Mouse (Mus musculus) cerebellum, adult 11 months (tissue): ENCODE results near the gene Rundc3a.
"Not testable (repeated sequence)": the region's sequence is repeated elsewhere in the genome, so short reads cannot be mapped to it uniquely, and the experiment has no call there.

Source experiments
- DNase-seq: peaks from one replicate; pipeline ENCODE4 v3.0.0; 2022

Rundc3a gene

DNA sequence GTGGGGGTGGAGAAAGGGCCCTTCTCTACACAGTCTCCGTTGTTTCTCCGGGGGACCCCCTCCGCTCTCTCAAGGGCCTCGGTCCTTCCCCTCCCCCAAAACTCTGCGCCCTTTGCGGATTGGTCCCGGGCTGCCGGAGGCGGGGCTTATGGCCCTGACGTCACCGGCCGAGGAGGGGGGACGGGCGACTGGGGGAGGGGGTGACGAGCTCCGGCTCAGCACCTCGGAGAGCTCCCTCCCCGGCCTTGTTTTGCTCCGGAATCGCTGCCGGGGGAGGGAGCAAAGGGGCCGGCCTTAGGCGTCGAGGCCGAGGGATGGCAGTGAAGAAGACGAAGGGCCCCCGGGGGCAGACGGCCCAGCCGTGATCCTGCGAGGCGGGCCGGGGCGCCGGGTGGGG, at the start of gene Rundc3a:
TSS of gene Rundc3a (plus strand) at position 166 of the 397 bp plus-strand sequence.
- DNase-seq: peak; percentile 98

DNA sequence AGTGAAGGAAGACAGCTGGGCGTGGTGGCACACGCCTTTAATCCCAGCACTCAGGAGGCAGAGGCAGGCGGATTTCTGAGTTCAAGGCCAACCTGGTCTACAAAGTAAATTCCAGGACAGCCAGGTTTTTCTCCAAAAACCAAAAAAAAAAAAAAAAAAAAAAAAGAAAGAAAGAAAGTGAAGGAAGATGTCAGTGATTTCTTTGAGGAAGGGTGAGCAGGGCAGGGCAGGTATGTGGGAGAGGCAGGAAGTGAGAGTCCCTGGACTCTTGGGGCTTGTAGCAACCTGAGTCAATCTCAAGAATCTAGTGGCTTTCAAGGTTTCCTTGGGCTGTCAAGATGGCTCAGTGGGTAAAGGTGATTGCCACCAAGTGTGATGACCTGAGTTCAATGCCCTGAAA, 48.7 kb upstream of the Rundc3a start:
- DNase-seq: no peak

DNA sequence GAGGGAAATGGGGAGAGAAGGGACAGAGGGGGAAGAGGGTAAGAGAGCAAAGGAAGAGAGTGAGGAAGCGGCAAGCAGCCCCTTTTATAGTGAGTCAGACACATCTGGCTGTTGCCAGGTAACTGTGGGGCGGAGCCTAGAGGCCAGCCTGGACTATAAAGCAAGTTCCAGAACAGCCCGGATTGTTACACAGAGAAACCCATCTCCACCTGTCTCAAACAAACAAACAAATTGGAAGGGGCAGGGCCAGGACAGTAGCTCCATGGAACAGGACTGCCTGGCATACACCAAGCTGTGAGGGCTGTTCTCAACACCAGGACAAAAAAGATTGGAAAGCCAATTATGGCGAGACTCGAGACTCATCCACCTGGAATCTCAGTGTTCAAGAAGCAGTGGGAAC, 46.3 kb upstream of the Rundc3a start:
- DNase-seq: no peak

DNA sequence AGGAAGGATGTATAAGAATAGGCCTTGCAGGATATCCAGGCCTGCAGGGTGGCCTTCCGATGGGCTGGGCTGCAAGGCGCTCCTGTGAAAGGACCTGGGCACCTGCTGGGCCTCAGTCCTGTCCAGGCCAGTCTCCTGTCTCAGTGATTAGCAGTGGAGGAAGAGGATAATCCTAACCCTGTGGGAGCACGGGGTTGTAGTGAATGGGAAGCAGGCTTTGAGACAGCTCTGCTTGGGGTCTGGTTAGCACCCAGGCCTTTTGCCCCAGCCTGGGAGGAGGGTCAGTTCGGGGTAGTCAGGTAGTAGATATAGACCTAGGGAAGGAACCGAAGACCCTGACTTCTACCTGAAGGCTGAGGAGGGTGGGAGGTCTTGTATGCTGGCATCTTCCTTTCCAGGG, 45.5 kb upstream of the Rundc3a start:
- DNase-seq: no peak

DNA sequence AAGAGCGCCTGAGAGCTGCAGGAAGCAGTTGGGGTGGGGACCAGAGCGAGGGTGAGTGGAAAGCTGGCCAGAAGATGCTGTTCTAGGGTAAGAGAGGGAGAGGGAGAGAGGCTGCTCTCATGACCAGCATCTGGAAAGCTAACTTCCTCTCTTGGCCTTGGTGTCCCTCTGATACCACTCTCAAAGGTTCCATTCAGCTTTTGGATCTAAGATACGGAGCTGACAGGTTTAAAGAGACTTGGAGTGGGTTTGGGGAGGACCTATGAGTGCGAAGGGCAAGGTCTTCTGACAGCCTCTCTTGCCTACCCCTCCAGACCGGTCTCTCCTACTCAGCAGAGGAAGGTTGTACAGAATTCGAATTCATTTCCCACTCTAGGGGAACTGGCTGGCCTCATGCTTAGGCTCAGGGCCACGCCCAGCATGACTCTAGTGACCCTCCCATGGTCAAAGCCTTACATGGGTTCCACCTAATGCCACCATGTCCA, 45.1 kb upstream of the Rundc3a start:
- DNase-seq: no peak

DNA sequence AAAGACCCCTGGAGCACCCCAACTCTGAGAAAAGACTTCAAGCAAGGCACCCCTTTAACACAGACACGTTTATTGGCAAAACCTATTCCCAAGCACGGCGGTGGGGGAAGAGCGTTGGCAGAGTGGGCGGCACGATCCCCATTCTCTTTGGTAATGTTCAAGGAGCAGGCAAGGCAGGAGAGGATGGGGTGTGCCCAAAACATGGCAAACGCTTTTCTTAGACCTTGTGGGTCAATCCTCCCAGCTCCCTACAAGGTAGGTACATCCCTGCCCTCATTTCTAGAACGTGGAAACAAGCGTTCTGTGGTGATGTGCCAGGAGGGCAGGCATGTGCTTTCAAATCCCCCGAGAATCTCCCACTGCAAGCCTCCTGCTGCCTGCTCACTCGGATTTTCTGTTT, 44.4 kb upstream of the Rundc3a start:
- no peak for DNase-seq

DNA sequence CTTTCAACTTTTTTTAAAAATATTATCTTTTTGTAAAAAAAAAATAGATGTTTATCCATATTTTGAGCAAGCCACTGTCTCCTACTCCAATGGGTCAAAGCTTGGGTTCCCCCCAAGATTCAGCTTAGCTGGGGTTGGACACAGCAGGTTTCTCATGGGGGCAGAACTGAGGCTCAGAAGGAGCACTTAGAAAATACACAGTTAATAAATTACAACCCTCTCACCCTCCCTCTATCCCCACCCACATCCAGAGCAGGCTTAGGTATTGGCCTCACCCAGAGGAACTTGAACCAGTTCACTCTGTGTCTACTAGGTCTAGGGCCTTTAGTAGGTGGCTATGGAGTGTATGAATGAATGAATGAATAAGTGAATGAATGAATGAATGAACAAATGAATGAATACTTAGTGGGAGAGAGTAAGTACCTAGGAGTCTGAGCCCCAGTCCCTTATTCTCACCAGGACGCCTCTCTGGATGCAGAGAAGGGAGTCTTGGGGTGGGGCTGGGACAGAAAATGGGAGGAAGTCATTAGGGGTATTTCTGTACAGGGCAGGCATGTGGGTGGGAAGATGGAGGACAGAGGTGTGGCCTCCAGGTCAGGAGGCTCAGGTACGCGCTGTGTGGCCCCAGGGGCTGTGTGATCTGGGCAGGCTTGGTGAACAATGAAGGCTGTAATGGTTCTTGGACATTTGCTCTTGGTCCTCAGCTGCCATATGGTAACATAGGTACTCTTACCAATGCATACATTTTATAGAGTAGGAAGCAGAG, 43.8 kb upstream of the Rundc3a start:
- DNase-seq: no peak

DNA sequence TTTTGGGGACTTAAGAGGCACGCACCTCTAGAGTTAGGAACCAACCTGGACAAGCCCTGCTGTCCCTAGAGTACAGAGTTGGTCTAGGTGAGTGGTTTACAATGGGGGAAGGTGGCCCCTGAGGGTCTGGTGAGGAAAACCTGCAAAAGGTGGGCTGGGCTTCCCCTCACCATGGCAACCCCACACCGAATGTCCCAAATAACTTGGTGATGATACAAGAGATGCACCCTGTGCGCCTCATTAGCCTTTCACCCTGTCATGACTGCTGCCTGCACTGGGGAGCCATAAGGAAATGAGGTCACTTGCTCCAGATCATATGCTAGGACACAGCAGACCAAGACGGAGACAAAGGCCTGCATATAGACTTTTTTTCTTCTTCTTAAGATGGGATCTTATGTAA, 42.8 kb upstream of the Rundc3a start:
- no peak for DNase-seq

DNA sequence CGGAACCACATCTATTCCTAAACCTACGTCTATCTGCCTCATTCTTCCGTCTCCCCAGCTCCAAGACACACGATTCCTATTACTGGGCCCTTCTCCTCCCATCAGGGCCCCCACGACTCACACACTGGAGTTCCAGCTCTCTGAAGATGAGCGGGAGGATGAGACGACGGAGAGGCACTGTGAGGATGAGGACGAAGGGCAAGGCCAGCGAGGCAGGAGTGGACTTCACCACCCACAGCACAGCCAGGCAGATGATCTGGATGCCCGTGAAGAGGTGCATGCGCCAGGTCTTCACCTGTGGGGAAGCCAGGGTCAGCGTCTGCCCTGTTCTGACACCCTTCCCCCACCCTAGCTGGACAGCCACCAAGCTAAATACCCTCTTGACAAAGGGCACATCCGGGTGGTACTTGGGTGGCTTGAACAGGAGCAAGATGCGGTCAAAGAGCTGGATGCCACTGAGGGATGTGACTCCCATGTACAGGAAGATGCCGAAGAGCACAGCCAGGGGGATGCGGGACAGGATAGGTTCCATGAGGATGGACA, 42.2 kb upstream of the Rundc3a start:
- DNase-seq: no peak

DNA sequence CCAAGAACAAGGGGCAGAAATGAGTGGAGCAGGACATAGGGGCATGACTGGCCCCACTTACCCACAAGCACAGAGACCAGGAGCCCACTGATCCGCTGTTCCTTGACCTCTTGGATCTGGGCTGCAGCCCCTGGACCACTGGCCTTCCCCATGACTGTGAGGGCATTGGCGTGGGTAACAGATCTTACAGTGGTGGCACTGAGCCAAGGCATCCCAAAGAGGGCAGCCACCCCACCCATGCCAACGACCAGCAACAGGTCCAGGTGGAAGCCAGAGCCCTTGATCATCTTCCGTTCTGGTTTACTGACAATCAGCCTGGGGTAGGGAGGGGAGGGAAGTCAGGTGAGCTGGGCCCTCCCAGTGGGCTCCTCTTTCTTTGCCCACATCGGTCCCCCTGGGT, 40.8 kb upstream of the Rundc3a start:
- peak; percentile 42 for DNase-seq

DNA sequence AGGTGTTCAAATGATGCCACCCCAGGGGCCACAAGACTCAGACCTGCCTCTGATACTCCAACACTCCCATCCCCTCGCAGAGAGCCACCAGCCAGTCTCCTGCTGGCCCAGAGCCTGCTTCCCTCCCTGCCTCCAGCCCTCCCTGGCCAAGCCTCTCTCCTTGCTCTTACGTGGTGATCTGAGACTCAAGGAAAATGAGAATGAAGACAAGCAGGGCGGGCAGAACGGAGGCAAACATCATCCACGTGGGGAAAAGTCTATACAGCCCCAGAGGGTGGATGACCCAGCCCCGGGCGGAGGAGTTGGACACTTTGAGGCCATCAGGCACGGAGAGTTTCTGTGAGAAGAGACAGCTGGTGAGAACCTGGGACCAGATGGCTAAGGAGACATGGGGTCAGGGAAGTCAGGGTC, 40.2 kb upstream of the Rundc3a start:
- peak; percentile 67 for DNase-seq

DNA sequence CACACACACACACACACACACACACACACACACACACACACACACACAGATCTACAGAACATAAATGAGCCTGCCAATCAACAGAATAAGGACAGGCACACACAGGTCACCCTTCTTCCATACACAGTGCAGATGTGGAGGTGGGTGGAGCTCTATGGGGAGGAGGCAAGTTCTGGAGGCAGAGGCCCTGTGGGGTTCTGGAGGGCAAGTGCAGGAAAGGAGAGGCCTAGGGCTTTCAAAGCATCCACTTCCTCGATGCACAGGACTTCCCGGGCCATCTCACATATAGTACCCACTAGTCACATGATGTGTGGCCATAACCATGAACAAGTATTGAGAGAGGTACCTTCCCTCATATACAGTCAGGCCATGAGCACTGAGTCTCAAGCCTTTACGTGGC, 37.7 kb upstream of the Rundc3a start:
- DNase-seq: no peak

DNA sequence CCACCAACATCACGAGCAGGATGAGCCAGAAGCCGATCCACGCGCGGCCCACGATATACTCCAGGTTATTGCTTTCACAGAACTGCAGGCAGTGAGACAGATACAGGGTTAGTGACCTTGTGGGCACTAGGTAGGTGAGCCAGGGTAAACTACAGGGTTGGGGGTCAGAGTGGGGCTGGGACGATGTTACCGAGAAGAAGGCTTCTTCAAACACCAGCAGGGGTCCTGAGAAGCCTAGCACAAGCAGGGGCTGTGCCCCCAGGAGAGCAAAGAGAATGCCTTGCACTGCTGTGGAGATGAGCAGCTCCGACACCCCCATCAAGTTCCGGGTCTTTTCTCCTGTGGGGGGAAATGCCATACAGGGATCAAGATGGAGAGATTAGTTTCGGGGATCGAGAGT, 37.0 kb upstream of the Rundc3a start:
- no peak for DNase-seq

DNA sequence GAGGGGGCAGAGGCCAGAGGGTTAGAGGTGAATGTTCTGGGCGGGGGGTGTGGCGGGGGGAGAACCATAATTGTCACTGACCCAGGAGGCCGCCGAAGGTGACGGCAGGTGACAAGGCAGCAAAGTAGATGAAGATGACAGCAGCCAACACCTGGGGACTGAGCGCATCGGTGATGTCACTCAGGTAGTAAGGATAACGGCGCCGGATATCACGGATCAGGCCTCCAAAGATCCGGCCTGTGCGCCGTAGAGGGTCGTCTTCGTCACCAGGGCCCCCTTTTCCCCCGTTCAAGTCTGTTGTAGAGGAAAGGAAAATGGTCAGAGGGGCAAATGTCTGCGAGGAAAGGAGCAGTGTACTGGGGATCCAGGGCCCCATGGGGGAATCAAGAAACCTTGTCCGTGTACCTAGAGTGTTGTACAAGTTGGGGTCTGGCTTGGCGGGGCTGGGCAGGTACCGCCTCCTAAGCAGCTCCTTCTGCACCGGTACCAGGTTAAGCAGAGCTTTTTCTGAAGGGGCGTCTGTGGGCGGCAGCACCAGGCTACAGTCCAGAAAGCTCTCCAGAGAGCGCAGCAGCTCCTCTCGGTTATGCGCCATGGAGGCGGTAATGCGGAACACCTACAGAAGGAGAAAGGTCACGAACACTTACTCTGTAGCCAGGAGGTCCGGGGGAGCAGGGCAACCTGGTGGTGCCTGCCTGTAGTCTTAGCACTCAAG, 36.4 kb upstream of the Rundc3a start:
- DNase-seq: no peak

DNA sequence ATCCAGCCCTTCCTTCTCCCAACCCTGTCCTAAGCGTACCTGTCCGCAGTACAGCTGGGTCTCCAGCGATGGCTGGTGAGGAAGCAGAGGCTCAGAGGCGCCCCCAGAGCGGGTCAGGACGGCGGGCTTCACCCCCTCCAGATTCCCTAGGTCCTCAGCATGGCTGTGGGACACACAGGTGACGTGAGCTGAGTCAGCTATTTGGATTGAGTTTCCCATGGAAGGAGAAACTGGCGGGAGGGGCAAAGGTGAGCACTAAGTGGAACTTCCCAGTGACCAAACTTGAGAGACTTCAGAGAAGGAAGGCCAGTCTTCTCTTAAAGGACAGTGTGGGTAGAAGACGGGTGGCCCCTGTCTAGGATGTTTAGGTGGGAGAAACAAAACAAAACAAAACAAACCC, 34.8 kb upstream of the Rundc3a start:
- no peak for DNase-seq

DNA sequence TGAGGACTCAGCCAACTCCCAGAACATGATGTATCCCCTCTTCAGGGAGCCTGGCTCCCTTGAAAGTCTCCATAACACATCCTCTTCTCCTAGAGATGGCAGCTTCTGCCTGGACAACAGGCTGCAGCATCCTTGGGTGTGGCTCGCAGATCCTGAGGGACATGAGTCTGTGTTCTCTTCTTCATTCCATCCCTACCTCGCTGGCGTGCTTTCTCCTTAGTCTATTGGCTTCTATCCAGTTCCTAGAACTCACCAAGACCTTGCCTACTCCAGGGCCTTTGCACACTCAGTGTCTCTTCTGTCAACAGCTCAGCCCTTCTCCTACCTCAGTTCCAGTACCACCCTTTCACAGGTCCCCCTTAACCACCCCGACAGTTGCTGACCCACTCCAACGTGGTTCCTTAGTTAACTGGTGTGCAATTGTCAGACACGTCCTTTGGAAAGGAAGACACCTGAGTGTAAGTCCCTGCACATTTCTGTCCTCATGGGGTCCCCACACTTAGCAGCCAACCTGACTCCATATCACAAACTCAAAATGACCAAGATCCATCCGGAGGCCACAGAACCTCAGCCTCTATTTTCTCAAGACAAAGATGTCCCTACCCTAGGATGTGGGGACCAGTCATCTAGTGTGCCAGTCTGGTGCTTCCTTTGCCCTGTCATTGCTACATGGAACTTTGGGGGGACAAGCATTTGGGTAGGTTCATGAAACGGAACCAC, 31.3 kb upstream of the Rundc3a start:
- no peak for DNase-seq

DNA sequence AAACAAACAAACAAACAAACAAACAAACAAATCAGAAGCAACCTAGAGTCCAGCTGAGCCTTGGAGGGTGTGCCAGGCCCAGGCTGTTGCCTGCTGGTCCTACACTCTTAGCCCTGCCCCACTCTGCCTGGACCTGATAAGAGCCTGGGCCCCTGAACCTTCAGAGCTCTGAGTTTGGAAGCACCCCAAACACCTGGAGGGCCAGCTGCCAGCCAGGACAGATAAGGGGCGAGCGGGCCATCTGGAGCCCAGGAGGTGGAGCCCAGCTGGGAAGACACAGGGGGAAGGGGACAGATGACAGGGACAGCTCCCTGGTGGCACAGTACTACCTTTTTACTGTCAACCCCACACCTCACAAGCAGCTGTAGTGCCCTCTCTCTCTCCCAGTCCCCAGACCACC, 29.6 kb upstream of the Rundc3a start:
- DNase-seq: no peak

DNA sequence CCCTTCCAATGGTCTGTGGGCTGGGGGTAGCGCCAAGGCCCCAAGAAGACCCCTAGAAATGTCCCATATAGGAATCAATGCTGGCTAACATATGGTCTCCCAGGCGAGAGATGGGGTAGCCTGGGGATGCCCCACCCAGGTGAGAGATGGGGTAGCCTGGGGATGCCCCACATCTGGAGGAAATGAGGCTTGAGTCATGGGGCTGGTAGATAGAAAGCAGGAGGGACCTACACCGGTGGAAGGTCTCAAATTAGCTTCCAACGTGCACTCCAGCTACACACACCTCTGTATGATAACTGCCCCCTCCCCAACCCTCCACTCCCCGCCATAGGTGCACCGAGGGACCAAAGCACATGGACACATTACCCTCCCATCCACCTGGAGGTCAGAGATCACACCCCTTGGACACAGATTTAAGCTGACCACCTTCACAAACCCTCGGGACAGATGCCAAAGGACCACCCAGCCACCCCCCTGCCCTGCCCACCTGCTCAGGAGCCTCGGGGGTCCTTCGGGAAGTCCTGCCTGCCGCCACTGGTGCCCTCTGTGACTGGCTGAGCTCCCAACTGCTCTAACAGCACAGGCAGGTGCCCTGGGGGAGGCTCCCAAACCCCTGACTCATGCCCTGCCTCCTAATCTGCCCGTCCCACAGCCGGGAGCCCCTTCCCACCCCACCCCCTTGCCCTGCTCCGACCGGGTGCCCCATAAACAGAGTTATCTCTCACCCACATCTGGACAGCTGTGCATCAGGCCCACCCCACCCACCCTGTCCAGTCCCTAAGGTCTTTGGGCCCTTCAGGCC, 28.4 kb upstream of the Rundc3a start:
- DNase-seq: no peak

DNA sequence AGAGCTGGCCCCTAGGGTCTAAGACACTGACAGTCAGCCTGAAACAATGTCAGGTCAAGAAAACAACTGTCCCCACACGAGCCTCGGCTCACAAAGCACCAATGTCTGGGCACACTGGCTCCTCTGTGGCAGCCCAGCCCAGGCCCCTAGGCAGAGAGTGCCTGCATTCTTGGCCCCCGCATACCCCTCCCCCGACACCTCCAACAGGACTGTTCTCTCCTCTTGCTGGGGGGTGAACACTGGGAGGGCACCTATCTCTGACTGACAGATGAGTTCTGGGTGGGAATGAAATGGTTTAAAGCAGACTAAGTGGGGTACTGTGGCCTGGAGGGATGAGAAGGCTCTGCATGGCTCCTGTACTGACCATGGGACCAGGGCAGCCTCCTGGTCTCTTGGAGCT, 27.5 kb upstream of the Rundc3a start:
- no peak for DNase-seq

DNA sequence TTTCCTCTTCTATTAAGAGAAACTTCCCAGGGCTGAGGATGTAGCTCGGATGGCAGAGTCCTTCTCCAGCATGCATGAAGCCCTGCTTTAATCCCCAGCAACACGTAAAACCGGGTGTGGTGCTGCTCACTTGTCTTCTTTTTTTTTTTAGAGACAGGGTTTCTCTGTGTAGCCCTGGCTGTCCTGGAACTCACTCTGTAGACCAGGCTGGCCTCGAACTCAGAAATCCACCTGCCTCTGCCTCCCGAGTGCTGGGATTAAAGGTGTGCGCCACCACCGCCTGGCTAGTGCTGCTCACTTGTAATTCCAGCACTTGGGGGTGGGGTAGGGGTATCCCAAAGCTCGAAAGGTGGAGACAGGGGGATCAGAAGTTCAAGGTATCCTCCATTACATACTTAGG, 27.1 kb upstream of the Rundc3a start, which contains the start of gene Slc4a1:
TSS of gene Slc4a1 (minus strand) at position 101 of the 400 bp plus-strand sequence.
- not testable (repeated sequence) for DNase-seq

DNA sequence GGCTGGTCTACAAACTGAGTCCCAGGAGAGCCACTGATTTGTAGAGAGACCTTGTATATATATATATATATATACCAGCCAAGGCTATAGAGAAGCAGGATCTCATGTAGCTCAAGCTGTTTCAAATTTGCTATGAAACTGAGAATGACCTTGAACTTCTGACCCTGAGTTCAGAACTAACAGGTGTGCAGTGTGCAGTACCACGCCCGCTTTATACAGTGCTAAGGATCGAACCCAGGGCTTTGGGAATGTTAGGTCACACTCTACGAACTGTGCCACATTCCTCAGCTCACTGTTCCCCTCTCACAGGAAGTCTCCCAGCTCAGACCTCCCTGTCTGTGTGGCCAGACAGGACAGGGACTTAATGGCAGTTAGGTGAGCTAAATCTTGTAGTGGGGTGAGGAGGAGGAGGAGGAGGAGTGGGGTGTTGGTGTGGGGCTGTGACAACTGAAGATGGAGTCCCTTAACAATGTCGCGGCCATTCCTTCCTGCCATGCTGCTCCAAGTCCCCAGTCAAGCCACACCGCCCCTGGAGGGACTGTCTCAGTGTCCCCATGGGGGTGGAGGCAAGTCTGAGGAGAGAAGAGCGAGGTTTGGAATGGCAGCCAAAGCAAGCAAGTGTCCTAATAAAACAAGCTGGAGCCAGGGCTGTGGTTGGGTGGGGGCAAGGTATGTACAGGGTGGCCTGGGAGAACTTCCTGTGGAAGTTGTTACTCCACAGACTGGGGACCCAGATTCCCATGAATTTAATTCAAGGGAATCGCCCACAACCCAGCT, 25.5 kb upstream of the Rundc3a start:
- DNase-seq: no peak

DNA sequence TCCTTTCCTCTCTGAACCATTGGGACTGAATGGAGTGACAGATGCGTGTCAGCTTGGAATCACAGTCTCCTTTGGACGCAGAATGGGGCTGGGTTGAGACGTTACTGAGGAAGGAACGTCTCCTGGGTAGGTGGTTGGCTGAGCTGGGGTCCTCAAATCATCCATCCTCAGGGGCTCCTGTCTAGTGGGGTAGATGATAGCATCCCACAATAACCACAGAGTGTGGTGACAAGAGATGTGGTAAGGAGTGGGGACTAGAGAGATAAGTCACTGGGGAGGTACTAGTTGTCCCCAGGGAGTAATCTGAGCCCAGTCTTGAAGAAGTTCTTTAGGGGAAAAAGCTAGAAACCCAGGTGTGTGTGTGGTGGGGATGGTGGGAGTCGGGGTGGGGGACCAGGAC, 24.9 kb upstream of the Rundc3a start:
- no peak for DNase-seq
